Mouse (Mus musculus): ENCODE measurements around the gene Bcor. TPM values are rescaled to one million over a fixed set of nuclear protein-coding genes. Genes with fewer than 3 reads are reported as not detected.

Gene Bcor
- total RNA-seq, 2 experiments from 2014 or later: 20.8 to 20.9 TPM

DNA sequence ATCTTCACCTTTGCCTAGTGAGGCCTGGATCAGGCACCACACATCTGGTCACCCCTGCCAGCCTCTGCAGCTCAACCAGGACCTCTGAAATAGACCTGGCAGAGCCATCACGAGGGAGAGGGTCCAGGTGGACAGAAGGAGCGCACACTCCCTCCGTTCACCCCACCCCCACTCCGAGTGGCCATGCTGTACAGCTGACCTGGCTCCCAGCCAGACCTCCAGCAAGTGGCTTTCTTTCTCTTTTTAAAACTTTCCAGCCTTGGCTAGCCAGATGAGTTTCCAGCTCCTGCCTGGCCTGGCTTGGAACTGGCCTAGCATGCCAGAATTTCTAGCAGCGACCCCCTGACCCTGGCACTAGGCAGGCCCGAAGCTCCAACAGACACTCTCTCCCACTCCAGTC is 87.4 kb downstream of the Bcor start:
- no peak for DNase-seq (ENCODE audit: low spot score in 2 of 2)

DNA sequence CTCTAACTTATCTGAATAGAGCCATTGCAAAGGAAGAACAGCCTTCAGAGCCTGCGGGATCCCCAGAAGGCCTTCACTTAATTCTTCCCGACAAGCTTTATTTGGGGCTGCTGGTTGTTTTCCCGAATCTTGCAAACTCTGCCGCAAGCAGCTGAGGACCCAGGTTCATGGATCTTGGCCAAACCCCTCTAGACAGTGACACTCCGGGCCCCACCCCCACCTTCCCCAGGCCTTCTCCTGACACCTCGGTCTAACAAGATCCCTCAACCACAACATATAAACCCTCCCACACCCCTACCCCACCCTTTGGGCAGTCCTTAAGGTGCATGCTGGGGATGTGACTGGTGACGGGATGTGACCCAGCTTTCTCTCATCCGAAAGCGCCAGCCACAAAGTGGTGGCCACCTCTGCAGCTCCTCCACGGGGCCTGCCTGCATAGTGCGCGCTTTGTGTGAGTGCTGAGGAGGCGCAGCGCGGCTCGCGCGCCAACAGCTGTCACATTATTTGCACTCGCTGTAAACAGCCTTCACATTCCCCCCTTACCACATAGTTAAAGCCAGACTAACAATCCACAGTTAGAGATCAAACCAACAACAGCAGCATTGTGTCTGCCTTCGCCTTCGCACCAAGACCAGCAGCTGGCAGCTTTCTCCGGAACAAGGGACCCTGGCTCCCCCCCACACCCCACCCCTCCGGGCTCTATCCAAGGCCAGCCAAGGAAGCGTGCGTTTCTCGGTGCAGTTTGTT is 91.0 kb downstream of the Bcor start:
- DNase-seq (ENCODE audit: low spot score in 2 of 2): peak in 1 of 2 experiments; percentile 46

DNA sequence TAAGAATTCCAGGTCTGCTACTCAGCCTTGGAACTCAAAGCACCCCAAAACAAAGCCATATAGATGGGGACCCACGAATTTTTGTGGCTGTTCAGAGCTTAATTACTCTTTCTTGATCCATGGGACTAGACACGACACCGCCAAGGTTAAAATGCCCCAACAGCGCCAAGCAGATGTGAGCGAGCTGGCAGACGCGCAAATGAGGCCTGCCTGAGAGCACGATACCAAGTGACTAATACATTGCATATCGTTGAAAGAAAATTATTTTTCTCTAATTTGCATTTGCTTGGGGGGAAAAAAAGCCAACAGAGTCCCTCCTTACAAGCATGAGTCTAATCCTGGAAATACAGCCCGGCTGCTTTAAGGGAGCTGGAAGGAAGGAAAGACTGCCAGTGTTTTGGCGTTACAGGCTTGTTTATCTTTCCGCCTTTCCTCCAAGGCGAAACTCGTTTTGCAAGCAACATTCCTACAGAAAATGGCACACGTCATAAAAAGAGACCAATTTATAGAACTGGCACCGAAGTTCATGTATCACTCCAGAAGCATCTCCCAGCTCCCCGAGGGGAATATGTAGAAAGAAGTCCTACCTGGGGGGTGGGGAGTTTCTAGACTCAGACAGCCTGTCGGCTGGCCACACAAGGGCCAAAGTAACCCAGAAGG is 92.2 kb downstream of the Bcor start:
- DNase-seq (ENCODE audit: low spot score in 2 of 2): no peak

DNA sequence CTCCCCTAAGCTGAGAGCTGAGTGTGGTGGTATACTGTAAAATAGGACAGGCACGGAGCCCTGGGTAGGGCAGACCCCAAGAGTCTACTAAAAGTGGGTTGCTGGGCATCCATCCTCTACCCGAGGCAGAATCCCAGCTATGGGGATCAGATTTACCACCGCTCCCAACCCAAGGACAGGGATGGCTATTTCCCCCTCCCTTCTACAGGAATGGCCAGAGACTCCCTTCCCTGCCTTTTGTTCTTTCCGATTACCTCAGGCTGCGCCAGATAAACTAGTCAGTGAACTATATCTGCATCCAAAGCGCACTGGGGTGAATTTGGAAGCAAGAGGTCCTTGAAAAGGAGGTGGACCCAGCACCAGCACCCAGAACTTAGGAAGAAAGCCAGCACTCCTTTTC is 93.1 kb downstream of the Bcor start:
- DNase-seq (ENCODE audit: low spot score in 2 of 2): no peak

DNA sequence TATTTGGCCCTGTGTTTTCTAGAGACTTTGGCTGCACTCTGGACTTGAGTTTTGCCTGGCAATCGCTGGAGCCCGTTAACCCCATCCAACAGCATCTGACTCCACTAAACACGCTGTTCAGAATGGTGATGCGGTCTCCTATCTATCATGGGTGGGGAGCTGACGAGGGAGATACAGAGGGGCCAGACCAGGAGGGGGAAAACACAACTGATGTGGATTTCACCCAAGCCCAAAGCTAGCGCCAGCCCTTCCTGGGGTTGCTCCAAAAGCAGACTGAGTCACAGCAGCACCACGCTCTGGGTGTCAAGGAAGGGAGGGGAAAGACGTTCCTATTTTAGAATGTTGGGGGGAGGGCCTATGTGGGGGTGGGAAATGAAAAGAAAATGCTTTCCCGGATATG is 94.4 kb downstream of the Bcor start:
- no peak for DNase-seq (ENCODE audit: low spot score in 2 of 2)

DNA sequence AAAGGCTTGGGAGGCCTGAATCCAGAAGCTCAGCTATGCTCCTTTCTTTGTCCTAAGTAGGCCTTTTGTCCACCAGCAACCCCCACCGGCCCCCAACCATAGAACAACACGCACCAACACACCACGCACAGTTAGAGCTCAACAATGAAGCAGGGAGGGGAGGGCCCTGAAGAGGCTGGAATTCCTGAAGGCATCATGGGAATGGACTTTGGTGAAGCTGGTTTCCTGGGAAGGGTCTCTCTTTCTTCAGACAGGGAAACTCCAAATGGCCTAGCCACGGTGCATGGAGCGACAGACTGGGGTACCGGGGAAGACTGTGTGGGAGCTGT is 97.3 kb downstream of the Bcor start:
- no peak for DNase-seq (ENCODE audit: low spot score in 2 of 2)

DNA sequence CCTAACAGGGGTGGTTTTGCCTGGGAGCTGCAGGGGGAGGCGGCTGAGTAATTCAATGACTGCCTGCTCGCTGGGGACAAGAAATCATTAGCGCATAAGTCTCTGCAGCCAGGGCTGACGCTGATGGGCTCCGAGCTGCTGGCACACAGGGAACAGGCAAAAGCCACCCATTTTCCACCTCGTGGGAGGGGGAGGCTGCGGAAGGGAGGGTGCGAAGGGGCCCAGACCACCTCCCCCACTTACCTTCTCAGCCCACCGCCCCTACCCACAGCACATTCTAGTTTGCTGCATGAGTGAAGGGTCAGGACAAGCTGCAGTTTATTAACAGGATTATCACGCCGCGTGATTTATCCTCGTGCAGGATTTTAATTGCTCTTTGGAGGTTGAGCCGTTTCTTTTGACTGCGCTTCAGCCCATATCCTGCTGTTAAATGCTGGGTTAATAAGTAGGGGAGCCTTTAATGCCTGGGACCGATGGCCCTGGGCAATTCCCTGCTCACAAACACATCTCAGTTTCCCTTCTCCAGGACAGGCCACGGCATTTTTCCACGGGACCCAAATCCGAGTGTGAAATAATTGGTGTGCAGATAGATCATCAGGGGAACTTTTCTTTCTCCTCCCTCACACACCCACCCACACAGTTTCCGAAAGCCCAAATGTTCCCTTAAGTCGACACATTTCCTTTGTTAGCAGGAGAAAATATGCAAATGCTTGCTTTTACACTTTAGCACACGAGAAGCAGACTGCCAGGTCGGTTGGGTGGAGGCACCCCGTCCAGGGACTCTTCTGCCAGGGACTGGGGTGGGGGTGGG is 97.8 kb downstream of the Bcor start:
- DNase-seq (ENCODE audit: low spot score in 2 of 2): peak in 1 of 2 experiments; percentile 26

DNA sequence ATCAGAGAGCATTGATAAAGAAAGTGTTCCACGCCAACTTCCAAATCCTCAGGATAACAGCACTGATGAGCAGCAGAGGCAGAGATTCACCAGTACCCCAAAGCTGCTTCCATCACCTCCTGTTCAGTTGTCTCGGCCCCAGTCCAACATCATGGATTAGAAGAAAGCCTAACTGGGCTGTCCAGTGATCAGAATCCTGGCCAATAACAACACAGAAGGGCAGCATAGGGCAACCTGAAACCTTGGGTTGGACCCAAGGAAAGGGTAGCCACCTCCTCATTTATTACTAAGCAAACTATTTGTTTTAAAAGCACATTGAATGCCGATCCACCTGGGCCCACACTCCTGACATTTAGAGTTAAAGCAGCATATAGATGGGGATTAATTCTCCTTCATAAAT is 99.3 kb downstream of the Bcor start:
- DNase-seq (ENCODE audit: low spot score in 2 of 2): no peak

DNA sequence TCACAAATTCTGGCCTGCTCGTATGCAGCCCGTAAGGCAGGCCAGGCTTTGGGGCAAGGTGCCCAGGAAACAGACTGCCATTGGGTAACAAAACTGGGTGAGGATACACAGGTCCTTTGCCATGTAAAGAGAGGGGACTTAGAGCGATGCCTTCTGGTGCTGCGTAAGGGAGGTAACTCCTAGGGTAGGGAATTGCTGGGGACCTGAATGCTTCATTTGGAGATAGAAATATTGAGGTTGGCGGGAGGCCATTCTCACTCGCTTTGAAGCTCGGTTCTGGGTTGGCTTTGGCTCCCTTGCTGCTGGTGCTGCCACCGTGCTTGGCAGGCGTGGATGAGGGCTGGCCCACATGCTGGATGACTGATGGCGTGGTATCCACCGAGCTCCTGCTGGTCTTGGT is 102.9 kb downstream of the Bcor start:
- DNase-seq (ENCODE audit: low spot score in 2 of 2): peak in 1 of 2 experiments; percentile 45

DNA sequence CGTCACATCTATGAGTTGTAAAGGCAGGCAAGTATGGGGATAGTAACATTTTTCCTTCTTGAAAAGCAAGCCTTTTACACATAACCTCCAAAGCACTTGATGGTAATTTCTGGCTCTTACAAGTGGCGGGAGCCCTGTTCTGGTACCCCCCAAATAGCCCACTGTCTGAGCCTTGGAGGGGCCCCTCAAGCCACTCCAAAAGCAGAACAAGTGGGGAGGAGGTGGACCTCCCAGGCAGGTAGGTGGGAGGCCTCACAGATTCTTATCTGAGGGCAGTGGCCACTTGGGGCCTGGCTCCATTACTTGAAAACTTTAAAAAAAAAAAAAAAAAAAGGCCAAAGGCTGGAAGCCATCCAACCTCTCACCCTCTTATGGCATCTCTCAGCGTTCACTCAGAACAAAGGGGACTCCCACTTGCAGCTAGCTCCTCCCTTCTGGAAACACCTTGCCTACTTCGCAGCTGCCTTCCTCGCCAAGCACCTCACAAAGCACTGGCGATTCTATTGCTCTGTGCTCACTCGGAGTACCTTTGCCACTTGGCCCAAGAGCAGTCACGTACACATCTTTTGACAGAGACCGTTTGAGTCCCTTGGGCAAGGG is 106.7 kb downstream of the Bcor start:
- DNase-seq (ENCODE audit: low spot score in 2 of 2): no peak

DNA sequence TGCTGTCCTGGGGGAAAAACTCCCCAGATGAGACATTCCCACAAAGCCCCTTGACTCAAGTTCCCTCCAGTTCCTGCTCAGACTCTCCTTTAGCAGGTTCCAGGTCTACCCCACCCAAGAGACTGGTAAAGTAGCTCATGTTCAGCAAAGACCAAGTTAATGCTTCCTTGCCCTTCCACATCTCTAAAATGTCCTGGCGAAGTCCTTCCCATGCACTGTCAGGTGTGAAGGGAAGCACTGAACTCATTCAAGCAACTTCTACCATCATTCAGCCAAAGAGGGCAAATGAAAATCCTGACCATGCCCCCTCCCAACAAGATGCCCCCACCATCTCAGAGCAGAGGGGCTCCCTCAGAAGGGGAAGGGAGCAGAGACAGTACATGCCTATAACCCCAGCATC is 107.5 kb downstream of the Bcor start:
- no peak for DNase-seq (ENCODE audit: low spot score in 2 of 2)

DNA sequence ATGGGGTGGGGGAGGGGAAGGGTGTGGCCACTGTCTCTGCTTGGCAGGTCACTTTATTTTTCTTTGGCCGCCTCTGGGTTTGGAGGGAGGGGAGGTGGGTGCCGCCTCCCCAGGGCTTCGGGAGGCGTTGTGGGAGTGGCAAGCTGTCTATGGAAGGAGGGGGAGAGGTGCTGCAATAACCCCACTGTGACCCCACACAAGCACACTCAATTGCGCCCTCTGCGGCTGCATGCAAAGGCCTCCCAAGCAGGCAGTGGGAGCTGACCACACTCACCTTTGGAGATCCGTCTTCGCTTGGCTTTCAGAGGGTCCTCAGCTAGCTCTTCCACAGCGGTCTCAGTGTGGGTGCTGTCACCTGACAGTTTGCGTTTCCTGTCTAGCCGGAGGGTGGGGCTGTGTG is 111.4 kb downstream of the Bcor start:
- no peak for DNase-seq (ENCODE audit: low spot score in 2 of 2)

DNA sequence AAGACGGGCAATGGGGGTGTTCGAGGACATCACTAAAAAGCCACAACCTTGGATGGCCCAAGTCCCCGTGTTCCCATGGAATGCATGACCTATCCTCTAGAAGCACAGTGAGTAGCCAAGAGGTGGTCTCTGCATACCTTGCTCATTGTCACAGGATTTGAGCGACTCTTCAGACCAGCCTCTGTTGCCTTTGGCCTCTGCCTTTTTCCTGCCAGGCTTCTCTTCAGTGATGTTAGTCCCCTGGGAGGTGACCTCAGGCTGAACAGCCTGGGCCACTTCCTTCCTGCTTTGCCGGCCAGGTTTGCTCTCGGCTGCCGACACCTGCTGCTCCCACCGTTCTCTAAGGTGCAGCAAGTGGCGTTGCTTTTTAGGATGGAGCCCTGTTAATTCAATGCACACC is 112.0 kb downstream of the Bcor start:
- DNase-seq (ENCODE audit: low spot score in 2 of 2): no peak

DNA sequence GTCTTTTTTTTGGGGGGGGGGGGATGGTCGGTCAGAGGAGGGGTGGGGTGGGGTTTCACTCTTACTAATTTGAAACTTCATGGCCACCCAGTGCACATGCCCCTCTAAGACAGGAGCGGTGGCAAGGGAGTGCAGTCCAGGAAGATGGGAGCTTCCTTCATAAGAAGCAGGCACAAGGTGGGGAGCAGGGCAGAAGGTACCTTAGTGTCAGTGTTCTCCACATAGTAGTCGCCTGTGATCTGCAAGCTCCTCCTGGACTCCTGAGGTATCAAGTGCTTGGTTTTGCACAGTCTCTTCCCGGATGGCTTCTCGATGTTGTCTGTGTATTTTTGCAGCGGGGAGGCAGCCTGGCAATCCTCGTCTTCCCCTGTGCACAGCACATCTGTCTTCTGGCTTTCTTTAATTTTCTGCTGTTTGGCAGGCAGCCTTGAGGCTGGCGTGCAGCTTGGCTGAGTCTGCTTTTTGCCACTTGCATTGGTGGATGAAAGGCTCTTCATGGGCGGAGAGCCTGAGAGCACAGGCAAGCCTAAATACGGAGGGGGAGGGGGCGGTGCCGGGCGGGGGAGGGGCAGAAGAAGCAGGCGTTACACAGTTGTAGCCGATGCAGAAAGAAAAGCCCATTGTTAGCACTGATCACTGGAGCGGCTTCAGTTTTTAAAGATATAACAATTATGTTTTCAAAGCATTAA is 112.8 kb downstream of the Bcor start:
- DNase-seq (ENCODE audit: low spot score in 2 of 2): no peak

DNA sequence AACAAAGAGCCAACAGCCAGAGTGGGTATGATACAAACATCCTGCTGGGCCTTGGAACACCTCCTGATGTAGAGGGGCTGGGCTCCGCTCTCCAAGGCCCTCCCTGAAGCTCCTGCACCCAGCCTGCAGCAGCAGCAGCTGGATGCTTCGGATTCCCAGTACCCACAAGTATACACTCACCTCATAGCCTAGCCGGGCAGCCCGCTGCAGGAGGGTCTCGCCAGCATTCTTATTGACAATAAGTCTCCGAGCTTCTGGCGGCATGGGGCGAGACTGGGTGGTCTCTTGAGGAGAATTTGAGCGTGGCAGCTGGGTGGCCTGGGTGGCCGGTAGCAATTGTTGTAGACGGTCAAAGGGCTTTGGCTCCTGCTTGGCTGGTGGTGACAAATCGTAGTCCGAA is 113.5 kb downstream of the Bcor start:
- no peak for DNase-seq (ENCODE audit: low spot score in 2 of 2)

DNA sequence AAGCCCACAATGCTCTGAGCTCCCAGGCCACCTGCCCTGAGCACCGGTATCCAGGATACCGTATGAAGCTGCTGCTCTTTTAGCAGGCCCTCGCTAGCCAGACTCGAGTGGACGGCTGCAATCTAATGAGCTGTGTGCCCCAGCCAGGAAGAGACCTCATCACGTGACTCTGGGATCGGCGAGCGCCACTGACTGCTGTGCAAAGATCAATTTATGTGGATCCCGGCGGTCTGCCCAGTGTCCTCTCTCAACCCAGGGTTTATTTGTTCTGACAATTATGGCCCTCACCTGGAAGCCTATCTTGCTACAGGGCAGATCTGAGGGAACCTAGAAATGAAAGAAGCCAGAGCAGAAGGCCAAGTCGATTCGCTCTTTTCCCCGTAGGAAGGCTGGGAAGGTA is 116.8 kb downstream of the Bcor start:
- DNase-seq (ENCODE audit: low spot score in 2 of 2): no peak

DNA sequence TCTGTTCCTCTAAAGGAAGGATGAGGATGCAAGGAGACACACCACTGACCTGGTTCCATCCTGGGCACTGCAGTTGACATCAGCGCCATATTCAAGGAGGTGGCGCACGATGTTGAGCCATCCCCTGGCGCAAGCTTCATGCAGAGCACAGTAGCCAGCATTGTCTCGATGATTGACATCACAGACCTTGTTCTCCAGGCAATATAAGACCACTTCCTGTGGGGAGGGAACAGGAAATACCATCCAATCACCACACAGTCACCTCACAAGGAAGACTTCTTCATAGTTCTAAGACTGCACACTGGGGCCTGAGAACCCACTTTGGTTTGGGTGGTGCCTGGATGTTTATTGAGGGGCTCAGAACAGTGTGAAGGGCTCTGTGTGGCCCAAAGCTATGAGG is 118.7 kb downstream of the Bcor start:
- DNase-seq (ENCODE audit: low spot score in 2 of 2): no peak

DNA sequence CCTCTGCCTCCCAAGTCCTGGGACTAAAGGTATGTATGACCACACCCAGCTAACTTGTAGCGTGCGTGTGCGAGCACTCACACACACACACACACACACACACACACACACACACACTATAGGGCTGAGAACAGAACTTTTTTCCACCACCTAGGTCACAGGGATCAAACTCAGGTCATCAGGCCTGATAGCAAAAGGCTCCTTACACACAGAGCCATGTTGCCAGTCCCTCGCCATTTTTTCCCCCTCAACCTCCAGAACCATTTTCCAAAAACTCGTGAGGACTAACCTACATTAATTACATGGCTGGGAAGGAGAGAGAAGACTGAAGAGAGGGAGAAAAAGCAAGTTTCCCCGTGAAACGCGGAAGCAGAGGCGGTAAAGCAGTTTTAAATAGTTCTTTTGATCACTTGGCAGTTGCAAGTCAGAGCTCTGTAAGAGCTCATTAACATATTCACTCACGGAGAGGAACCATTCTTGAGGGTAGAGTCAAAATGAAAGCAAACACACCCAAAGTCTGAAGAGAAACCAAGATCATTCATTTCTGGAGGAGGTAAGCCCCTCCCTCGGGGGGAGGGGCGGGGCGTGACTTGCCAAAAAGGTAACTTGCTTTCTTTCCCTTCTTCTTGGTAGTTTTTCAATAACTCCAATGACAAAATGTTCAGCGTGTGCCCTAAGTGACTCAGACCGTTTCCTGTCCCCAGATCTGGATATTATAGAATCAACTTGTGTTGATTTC is 145.3 kb downstream of the Bcor start:
- no peak for DNase-seq (ENCODE audit: low spot score in 2 of 2)

DNA sequence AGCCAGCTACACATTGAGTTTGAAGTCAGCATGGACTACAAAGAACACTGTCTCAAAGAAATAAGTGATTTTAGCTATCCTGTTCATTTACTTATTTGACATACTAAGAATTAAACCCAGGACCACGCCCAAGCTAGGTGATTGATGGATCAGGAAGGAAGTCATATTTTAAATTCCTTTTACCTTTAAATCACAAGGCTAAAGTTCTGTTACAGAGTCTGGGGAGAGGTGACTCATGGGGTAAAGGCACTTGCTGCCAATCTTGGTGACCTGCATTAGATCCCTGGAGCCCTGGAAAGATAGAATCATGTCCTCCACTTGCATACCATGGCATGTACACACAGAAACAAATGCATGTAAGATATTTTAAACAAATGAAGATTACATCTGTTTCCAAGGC is 149.5 kb downstream of the Bcor start:
- DNase-seq (ENCODE audit: low spot score in 2 of 2): no peak

DNA sequence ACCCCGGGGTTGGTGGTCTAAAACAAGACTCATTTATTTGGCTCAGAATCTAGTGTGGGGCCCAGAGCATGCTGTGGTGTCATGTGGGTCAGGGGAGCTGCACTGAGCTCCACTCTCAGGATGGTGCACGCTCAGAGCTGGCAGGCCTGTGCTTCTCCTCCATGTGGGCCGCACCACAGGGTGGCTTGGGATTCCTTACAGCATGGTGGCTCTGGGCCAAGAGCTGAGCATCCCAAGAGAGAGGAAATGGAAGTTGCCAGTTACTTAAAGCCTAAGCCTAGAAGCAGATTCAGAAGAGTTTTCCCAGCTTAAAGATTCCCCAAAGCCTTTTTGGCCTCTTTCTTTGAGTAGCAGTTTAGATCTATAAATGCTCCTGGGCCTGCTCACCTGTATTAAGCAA is 151.1 kb downstream of the Bcor start:
- DNase-seq (ENCODE audit: low spot score in 2 of 2): no peak
